Mouse (Mus musculus) liver, adult 2 months (tissue): ENCODE results near the gene Trappc6b.

Experiments used
- CTCF ChIP-seq: fragments of 200-500 bp; IDR thresholded peaks from 2 replicates; pipeline ENCODE4 v1.5.1; 2011; ENCODE audit warnings: low read depth, low read length, control low read depth
- POLR2A ChIP-seq: fragments of 200-500 bp; IDR thresholded peaks from 2 replicates; pipeline ENCODE4 v1.6.1; 2011; ENCODE audit warnings: low read length, control low read depth; ENCODE audit not compliant: insufficient read depth; ENCODE audit errors: extremely low read depth

DNA sequence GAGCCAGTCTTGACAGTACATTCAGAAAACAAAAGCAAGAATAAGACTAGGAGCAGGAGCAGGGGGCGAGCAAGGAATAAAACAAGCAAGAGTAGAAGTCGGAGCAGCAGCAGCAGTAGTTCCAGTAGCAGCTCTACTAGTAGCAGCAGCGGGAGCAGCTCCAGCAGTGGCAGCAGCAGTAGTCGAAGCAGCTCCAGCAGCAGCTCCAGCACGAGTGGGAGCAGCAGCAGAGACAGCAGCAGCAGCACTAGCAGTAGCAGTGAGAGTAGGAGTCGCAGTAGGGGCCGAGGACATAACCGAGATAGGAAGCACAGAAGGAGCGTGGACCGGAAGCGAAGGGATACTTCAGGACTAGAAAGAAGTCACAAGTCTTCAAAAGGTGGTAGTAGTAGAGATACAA, 11.0 kb upstream of the Trappc6b start:
- TF ChIP-seq CTCF (no peak), POLR2A (no peak)
